Comparison of ENCODE assay signal across 50 mouse cellular contexts in the genomic region with DNA sequence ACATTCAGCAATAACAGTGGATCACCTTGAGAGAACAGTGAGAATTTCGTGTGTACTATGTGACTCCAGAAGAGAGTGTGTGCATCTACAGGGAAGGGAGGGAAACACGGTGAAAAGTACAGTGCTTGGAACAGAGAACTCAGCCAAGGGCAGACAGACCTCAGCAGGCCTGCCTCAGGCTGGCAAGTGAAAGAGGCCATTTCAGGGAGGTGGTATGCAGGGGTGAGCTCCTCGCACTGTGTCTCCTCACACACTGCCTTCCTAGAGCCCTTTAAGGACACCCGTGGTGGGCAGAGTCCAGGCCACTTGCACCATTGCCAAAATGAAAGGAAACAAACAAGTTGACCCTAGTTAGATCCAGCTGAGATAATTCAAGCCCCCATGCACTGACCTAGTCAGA. TPM values are rescaled to one million over a fixed set of nuclear protein-coding genes. Genes with fewer than 3 reads are reported as not detected.
"Had no signal": no experiment of that assay in that cellular context is flagged by ENCODE, and none has a peak within 500 bp of the region (broad histone marks: within the 10 kb centered on the region; RNA-seq: fewer than 3 reads in every experiment).

No protein-coding gene starts in this region.

- ATAC-seq: hindbrain, embryonic 16.5 days; hindbrain, postnatal 0 days; inflammation-experienced regulatory T-cells, adult 6 months; intestine, embryonic 15.5 days; intestine, embryonic 16.5 days; intestine, postnatal 0 days had no signal

- H3K27me3 ChIP-seq: heart, embryonic 12.5 days; heart, embryonic 13.5 days; heart, embryonic 15.5 days; hindbrain, embryonic 12.5 days; hindbrain, embryonic 13.5 days; hindbrain, embryonic 15.5 days; intestine, embryonic 15.5 days; kidney, embryonic 15.5 days had no signal

- DNase-seq: heart, postnatal 10 days; heart, postnatal 14 days; heart, postnatal 36 days; heart, postnatal 4 days; kidney, adult 11 months; kidney, adult 18-20 months; kidney, adult 2 months; kidney, adult 8-10 months; kidney, adult 9 months; kidney, postnatal 10 days; kidney, postnatal 14 days; kidney, postnatal 36 days; kidney, postnatal 4 days; layer of hippocampus, adult 9-11 months; layer of hippocampus, postnatal 36 days had no signal

- H3K4me2 ChIP-seq: heart, embryonic 11.5 days; heart, embryonic 12.5 days; heart, embryonic 13.5 days; heart, embryonic 15.5 days; hindbrain, embryonic 12.5 days; hindbrain, embryonic 13.5 days; hindbrain, embryonic 14.5 days; hindbrain, embryonic 15.5 days; intestine, embryonic 15.5 days; kidney, embryonic 15.5 days had no signal

- H3K36me3 ChIP-seq: heart, embryonic 12.5 days; heart, embryonic 13.5 days; heart, embryonic 15.5 days; hindbrain, embryonic 10.5 days; hindbrain, embryonic 12.5 days; hindbrain, embryonic 13.5 days; hindbrain, embryonic 15.5 days; intestine, embryonic 15.5 days; kidney, embryonic 15.5 days had no signal

- H3K9me3 ChIP-seq: heart, embryonic 15.5 days; intestine, embryonic 15.5 days; kidney, embryonic 15.5 days had no signal

- H3K4me1 ChIP-seq: heart, embryonic 12.5 days; heart, embryonic 13.5 days; heart, embryonic 15.5 days; hindbrain, embryonic 10.5 days; hindbrain, embryonic 12.5 days; hindbrain, embryonic 13.5 days; hindbrain, embryonic 15.5 days; intestine, embryonic 15.5 days; kidney, embryonic 15.5 days had no signal

- H3K27ac ChIP-seq: heart, embryonic 13.5 days; heart, embryonic 15.5 days; hindbrain, embryonic 10.5 days; hindbrain, embryonic 12.5 days; hindbrain, embryonic 13.5 days; hindbrain, embryonic 14.5 days; hindbrain, embryonic 15.5 days; hindbrain, postnatal 0 days; intestine, embryonic 15.5 days; kidney, embryonic 15.5 days; kidney, postnatal 0 days; layer of hippocampus, adult 2 months; left cerebral cortex, adult 2 months had no signal

- H3K9ac ChIP-seq: heart, embryonic 12.5 days; heart, embryonic 13.5 days; heart, embryonic 15.5 days; hindbrain, embryonic 12.5 days; hindbrain, embryonic 13.5 days; hindbrain, embryonic 14.5 days; hindbrain, embryonic 15.5 days; intestine, embryonic 15.5 days; kidney, embryonic 15.5 days had no signal

- H3K4me3 ChIP-seq: heart, embryonic 12.5 days; heart, embryonic 13.5 days; heart, embryonic 15.5 days; hindbrain, embryonic 10.5 days; hindbrain, embryonic 12.5 days; hindbrain, embryonic 13.5 days; hindbrain, embryonic 15.5 days; intestine, embryonic 15.5 days; kidney, embryonic 15.5 days; layer of hippocampus, adult 2 months; left cerebral cortex, adult 2 months had no signal

RNA-seq across cellular contexts. Expression of a gene that starts 40.0 kb away (rescaled TPM):
- total RNA-seq: heart, postnatal 10 days; heart, postnatal 14 days; heart, postnatal 25 days; heart, postnatal 36 days; heart, postnatal 4 days; hematopoietic stem cell, adult 5-6 weeks; hindbrain, postnatal 0 days; layer of hippocampus, adult 18-20 months; layer of hippocampus, adult 2 months; layer of hippocampus, adult 8-10 months; layer of hippocampus, postnatal 10 days; layer of hippocampus, postnatal 14 days; layer of hippocampus, postnatal 25 days; layer of hippocampus, postnatal 36 days; left cerebral cortex, adult 18-20 months; left cerebral cortex, adult 2 months had no signal
- polyA plus RNA-seq: heart, embryonic 11.5 days; heart, embryonic 12.5 days; heart, embryonic 13.5 days; heart, embryonic 14.5 days; heart, embryonic 15.5 days; heart, embryonic 16.5 days; heart, postnatal 0 days; hindbrain, embryonic 10.5 days; hindbrain, embryonic 11.5 days; hindbrain, embryonic 12.5 days; hindbrain, embryonic 13.5 days; hindbrain, embryonic 14.5 days; hindbrain, embryonic 15.5 days; hindbrain, embryonic 16.5 days; hindbrain, postnatal 0 days; inflammation-experienced regulatory T-cells, adult 6 months; intestine, embryonic 14.5 days; intestine, embryonic 15.5 days; intestine, embryonic 16.5 days; intestine, postnatal 0 days; kidney, adult 2 months; kidney, embryonic 14.5 days; kidney, embryonic 15.5 days; kidney, embryonic 16.5 days; kidney, postnatal 0 days; large intestine, adult 2 months had no signal
